Mouse (Mus musculus): ENCODE measurements around the gene Cacng4. TPM values are rescaled to one million over a fixed set of nuclear protein-coding genes. Genes with fewer than 3 reads are reported as not detected.

Gene Cacng4
- 2.3 and 2.8 TPM in 2 replicates for polyA plus RNA-seq (2012; rRNA removed)

GRCm38 (mm10) chr11:107794547-107795269 is at the start of gene Cacng4:
Cacng4 (minus strand) TSS chr11:107794557.
- Histone ChIP-seq H3K27me3 (ENCODE audit: control insufficient read depth, insufficient read depth, low read length) (peaks cover 4% of the 10 kb centered on the region), H3K36me3 (ENCODE audit: control insufficient read depth, insufficient read depth, low read length) (no peaks in the 10 kb centered on the region), H3K4me3 (ENCODE audit: control insufficient read depth, low read depth, low read length) (peak within 1 kb of the TSS; percentile 75), H3K27ac (ENCODE audit: control insufficient read depth, insufficient read depth, low read depth, low read length) (no peak within 1 kb of the TSS), H3K4me1 (ENCODE audit: control insufficient read depth, insufficient read depth, low read length) (peaks cover 4% of the 10 kb centered on the region)
- TF ChIP-seq POLR2A (IDR thresholded peaks at IDR 0.05; ENCODE audit: control insufficient read depth, low read depth, low read length) (no peak), CTCF (IDR thresholded peaks at IDR 0.05; ENCODE audit: control insufficient read depth, insufficient read depth, insufficient replicate concordance, low read depth, low read length) (no peak)

GRCm38 (mm10) chr11:107833351-107834040 is 39.1 kb upstream of the Cacng4 start:
- H3K4me3 ChIP-seq (ENCODE audit: control insufficient read depth, low read depth, low read length), result peak overlapping the region; percentile 47
- no peaks in the 10 kb centered on the region for H3K36me3 ChIP-seq (ENCODE audit: control insufficient read depth, insufficient read depth, low read length)
- H3K27me3 ChIP-seq (ENCODE audit: control insufficient read depth, insufficient read depth, low read length), result no peaks in the 10 kb centered on the region
- TF ChIP-seq POLR2A (IDR thresholded peaks at IDR 0.05; ENCODE audit: control insufficient read depth, low read depth, low read length), result no peak
- no peak for TF ChIP-seq CTCF (IDR thresholded peaks at IDR 0.05; ENCODE audit: control insufficient read depth, insufficient read depth, insufficient replicate concordance, low read depth, low read length)
- H3K4me1 ChIP-seq (ENCODE audit: control insufficient read depth, insufficient read depth, low read length), result no peaks in the 10 kb centered on the region
- H3K27ac ChIP-seq (ENCODE audit: control insufficient read depth, insufficient read depth, low read depth, low read length), result no peak overlapping the region

DNA sequence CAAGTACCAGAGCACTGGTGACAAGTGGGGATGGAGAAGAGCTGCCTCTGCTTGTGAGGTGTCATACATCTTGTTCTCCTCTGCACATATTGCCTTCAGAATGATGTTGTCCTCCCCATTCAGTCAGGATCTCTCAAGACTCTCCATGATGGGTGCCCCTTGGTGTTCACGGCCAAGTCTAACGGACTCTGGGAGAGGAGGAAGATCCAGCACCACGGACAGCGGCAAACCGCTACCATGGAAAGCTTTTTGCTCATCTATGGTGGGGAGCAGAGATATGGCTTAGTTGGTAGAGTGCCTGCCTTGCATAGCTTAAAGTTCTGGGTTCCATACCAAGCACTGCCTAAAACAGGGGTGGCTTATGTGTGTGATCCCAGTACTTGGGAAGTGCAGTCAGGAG is 22.8 kb upstream of the Cacng4 start:
- H3K36me3 ChIP-seq (ENCODE audit: control insufficient read depth, insufficient read depth, low read length), result no peaks in the 10 kb centered on the region
- no peak overlapping the region for H3K4me3 ChIP-seq (ENCODE audit: control insufficient read depth, low read depth, low read length)
- no peaks in the 10 kb centered on the region for H3K27me3 ChIP-seq (ENCODE audit: control insufficient read depth, insufficient read depth, low read length)
- H3K4me1 ChIP-seq (ENCODE audit: control insufficient read depth, insufficient read depth, low read length), result peaks cover 2% of the 10 kb centered on the region; the same call in 1 of the 2 replicates
- H3K27ac ChIP-seq (ENCODE audit: control insufficient read depth, insufficient read depth, low read depth, low read length), result no peak overlapping the region
- TF ChIP-seq POLR2A (IDR thresholded peaks at IDR 0.05; ENCODE audit: control insufficient read depth, low read depth, low read length), result no peak
- no peak for TF ChIP-seq CTCF (IDR thresholded peaks at IDR 0.05; ENCODE audit: control insufficient read depth, insufficient read depth, insufficient replicate concordance, low read depth, low read length)

DNA sequence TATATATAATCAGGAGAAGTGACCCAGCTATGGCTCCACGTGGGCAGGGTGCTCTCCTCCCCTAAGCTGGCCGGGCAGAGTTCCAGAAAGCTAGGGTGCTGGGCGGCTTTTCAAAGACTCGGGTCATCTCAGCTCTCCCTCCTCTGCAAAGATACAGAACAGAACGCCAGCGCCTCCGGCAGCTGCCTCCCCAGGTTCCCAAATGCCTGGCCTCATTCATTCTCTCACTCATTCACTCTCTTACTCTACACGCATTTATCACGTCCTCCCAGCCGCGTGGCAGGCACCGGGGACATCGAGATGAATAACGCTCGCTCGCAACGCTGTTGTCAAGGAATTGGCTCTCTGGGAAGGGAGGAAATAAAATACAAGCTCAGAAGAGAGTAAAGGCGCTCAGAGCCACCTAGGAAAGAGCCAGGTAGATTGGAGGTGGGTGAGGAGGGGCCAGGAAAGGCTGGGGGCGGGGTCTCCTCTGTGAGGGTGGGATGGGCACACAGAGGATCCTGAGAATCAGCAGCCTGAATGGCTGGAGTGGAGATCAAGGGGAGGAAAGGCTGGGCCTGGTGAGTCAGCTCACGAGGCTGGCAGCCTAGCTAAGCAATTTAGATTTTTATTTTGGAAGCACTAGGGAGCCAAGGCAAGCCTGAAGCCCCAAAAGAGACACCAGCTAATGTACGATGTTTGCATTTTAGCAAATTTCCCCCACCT is 18.7 kb upstream of the Cacng4 start:
- peaks cover 2% of the 10 kb centered on the region; the same call in 1 of the 2 replicates for H3K4me1 ChIP-seq (ENCODE audit: control insufficient read depth, insufficient read depth, low read length)
- no peak overlapping the region for H3K4me3 ChIP-seq (ENCODE audit: control insufficient read depth, low read depth, low read length)
- no peak for TF ChIP-seq CTCF (IDR thresholded peaks at IDR 0.05; ENCODE audit: control insufficient read depth, insufficient read depth, insufficient replicate concordance, low read depth, low read length)
- TF ChIP-seq POLR2A (IDR thresholded peaks at IDR 0.05; ENCODE audit: control insufficient read depth, low read depth, low read length), result no peak
- no peaks in the 10 kb centered on the region for H3K36me3 ChIP-seq (ENCODE audit: control insufficient read depth, insufficient read depth, low read length)
- no peaks in the 10 kb centered on the region for H3K27me3 ChIP-seq (ENCODE audit: control insufficient read depth, insufficient read depth, low read length)
- H3K27ac ChIP-seq (ENCODE audit: control insufficient read depth, insufficient read depth, low read depth, low read length), result no peak overlapping the region

DNA sequence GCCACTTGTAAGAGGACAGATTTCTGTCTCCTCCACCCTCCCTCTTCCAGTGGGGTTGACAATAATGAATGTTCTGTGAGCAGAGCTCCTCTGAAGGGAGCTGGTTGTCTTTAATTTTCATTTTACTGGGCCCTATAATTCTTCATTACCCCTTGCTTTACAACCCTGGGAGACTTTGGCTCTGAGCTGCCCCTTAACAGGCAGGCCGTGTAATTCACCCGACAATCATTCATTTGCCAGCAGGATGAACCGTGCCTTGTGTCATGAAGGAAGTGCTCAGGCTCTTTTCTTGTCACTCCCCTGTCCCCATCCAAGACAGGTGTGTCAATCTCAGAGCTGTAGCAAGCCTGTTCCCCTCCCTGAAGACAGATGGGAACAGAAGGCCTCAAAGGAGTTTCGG is 18.1 kb upstream of the Cacng4 start:
- TF ChIP-seq POLR2A (IDR thresholded peaks at IDR 0.05; ENCODE audit: control insufficient read depth, low read depth, low read length), result no peak
- TF ChIP-seq CTCF (IDR thresholded peaks at IDR 0.05; ENCODE audit: control insufficient read depth, insufficient read depth, insufficient replicate concordance, low read depth, low read length), result no peak
- no peak overlapping the region for H3K27ac ChIP-seq (ENCODE audit: control insufficient read depth, insufficient read depth, low read depth, low read length)
- no peak overlapping the region for H3K4me3 ChIP-seq (ENCODE audit: control insufficient read depth, low read depth, low read length)
- H3K27me3 ChIP-seq (ENCODE audit: control insufficient read depth, insufficient read depth, low read length), result no peaks in the 10 kb centered on the region
- no peaks in the 10 kb centered on the region for H3K36me3 ChIP-seq (ENCODE audit: control insufficient read depth, insufficient read depth, low read length)
- H3K4me1 ChIP-seq (ENCODE audit: control insufficient read depth, insufficient read depth, low read length), result peaks cover 2% of the 10 kb centered on the region; the same call in 1 of the 2 replicates

- Histone ChIP-seq H3K4me1 (ENCODE audit: control insufficient read depth, insufficient read depth, low read length) (peaks cover 2% of the 10 kb centered on the region; the same call in 1 of the 2 replicates), H3K4me3 (ENCODE audit: control insufficient read depth, low read depth, low read length) (no peak overlapping the region), H3K36me3 (ENCODE audit: control insufficient read depth, insufficient read depth, low read length) (no peaks in the 10 kb centered on the region), H3K27ac (ENCODE audit: control insufficient read depth, insufficient read depth, low read depth, low read length) (no peak overlapping the region), H3K27me3 (ENCODE audit: control insufficient read depth, insufficient read depth, low read length) (no peaks in the 10 kb centered on the region)
- TF ChIP-seq CTCF (IDR thresholded peaks at IDR 0.05; ENCODE audit: control insufficient read depth, insufficient read depth, insufficient replicate concordance, low read depth, low read length), result peak; percentile 72; the same call in 1 of the 2 replicates
- TF ChIP-seq POLR2A (IDR thresholded peaks at IDR 0.05; ENCODE audit: control insufficient read depth, low read depth, low read length), result no peak
Observed at GRCm38 (mm10) chr11:107808508-107808907, 14.2 kb upstream of the Cacng4 start.

- no peaks in the 10 kb centered on the region for H3K4me1 ChIP-seq (ENCODE audit: control insufficient read depth, insufficient read depth, low read length)
- TF ChIP-seq CTCF (IDR thresholded peaks at IDR 0.05; ENCODE audit: control insufficient read depth, insufficient read depth, insufficient replicate concordance, low read depth, low read length) (no peak), POLR2A (IDR thresholded peaks at IDR 0.05; ENCODE audit: control insufficient read depth, low read depth, low read length) (no peak)
- H3K36me3 ChIP-seq (ENCODE audit: control insufficient read depth, insufficient read depth, low read length), result no peaks in the 10 kb centered on the region
- no peak overlapping the region for H3K4me3 ChIP-seq (ENCODE audit: control insufficient read depth, low read depth, low read length)
- no peak overlapping the region for H3K27ac ChIP-seq (ENCODE audit: control insufficient read depth, insufficient read depth, low read depth, low read length)
- no peaks in the 10 kb centered on the region for H3K27me3 ChIP-seq (ENCODE audit: control insufficient read depth, insufficient read depth, low read length)
Observed at GRCm38 (mm10) chr11:107806058-107806457, 11.7 kb upstream of the Cacng4 start.
